11 mouse cellular contexts compared by ENCODE assay signal in the genomic region with DNA sequence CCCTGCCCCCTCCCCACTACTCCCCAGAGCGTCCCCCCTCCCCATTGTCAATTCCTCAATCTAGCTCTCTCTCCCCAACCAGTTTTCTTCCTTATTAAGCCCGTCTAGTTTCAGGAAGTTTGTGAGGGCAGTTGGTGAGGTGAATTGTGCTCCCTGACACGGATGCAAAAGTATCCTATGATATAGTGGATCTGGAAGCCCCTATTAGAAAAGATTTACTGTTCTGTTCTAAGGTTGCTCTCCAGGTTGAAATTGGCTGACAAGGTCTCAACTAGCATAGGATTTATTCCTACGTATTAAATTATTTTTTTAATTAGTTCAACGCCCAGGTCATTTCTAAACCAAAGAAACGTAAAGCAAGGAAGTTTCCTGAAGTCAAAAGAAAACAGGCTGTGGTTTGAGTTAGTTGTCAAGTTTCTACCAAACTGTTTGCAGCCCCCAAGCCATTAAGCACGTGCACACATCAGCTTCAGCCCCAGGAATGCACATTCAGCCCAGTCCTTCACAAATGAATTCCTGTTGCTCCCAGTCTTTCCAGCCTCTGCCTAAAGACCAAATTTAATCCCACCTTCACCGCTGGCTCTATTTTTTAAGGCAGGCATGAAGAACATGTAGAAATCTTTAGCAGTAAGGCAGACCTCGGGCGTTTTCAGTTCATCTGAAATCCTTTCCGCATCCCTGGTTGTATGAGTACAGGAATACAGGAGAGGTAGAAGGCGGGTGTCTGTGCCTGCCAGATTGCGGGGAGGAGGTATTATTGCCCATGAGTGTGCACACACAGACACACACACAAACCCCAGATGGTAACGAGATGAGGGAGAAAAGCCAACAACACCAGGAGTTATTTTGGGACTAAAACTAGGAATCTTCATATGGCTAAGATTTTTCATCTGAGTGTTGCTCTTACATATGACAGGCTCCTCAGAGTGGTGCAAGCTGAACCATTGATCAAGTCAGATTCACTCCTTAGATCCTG.
DNase-seq lines count a peak whose midpoint lies in the region; ATAC-seq and TF ChIP-seq lines count a peak whose summit lies in the region.
"Had no signal": no experiment of that assay in that cellular context is flagged by ENCODE, and none has a peak within 500 bp of the region (broad histone marks: within the 10 kb centered on the region; RNA-seq: fewer than 3 reads in every experiment).

No protein-coding gene starts in this region.

- H3K27me3 ChIP-seq in kidney, embryonic 16.5 days (ENCODE audit: insufficient read depth, low read length), result no peaks in the 10 kb centered on the region
- no peaks in the 10 kb centered on the region for H3K27me3 ChIP-seq in kidney, adult 2 months (replicated peaks; ENCODE audit: control insufficient read depth, insufficient read depth, low read length)
- no peaks in the 10 kb centered on the region for H3K27me3 ChIP-seq in cerebellum, adult 2 months (ENCODE audit: control insufficient read depth, insufficient read depth, low read length)

- ATAC-seq in kidney, embryonic 16.5 days (ENCODE audit: low FRiP score, low TSS enrichment), result peak; percentile 69
- ATAC-seq: intestine, postnatal 0 days had no signal

- 38% methylated on average over 14 of the region's 14 CpGs for WGBS in kidney, embryonic 16.5 days
- WGBS in kidney, adult 2 months, result 41% methylated on average over 14 of the region's 14 CpGs
- WGBS in cerebellum, adult 2 months, result 50% methylated on average over 14 of the region's 14 CpGs

- no peaks in the 10 kb centered on the region for H3K36me3 ChIP-seq in kidney, embryonic 16.5 days (ENCODE audit: insufficient read depth, low read length)
- no peaks in the 10 kb centered on the region for H3K36me3 ChIP-seq in kidney, adult 2 months (ENCODE audit: control insufficient read depth, insufficient read depth, low read length)

- H3K27ac ChIP-seq in kidney, embryonic 16.5 days (ENCODE audit: low read length), result peak overlapping the region; percentile 68
- H3K27ac ChIP-seq in kidney, adult 2 months (ENCODE audit: insufficient read depth, low read depth, low read length), result no peak overlapping the region
- H3K27ac ChIP-seq in cerebellum, adult 2 months (ENCODE audit: insufficient read depth, low read length), result no peak overlapping the region
- H3K27ac ChIP-seq: macrophage had no signal

- H3K4me2 ChIP-seq in kidney, embryonic 16.5 days (replicated peaks; ENCODE audit: low read depth, low read length), result no peak overlapping the region
- H3K4me2 ChIP-seq: liver, embryonic 11.5 days had no signal

- H3K9ac ChIP-seq in kidney, embryonic 16.5 days (replicated peaks; ENCODE audit: low read length), result 0 out of 2 replicates have a peak overlapping the region, but pooled peaks have one; percentile 23

- peaks cover 9% of the 10 kb centered on the region for H3K4me1 ChIP-seq in kidney, embryonic 16.5 days (ENCODE audit: insufficient read depth, low read length)
- H3K4me1 ChIP-seq in kidney, adult 2 months (ENCODE audit: control insufficient read depth, insufficient read depth, low read length), result peaks cover 3% of the 10 kb centered on the region; the same call in 1 of the 2 replicates
- H3K4me1 ChIP-seq in cerebellum, adult 2 months (ENCODE audit: control insufficient read depth, insufficient read depth, low read length), result no peaks in the 10 kb centered on the region

- H3K9me3 ChIP-seq in kidney, embryonic 16.5 days (ENCODE audit: low read length), result no peaks in the 10 kb centered on the region

- no peak for TF ChIP-seq POLR2A in kidney, adult 2 months (IDR thresholded peaks at IDR 0.05; ENCODE audit: low read depth, low read length)
- no peak for TF ChIP-seq POLR2A in cerebellum, adult 2 months (IDR thresholded peaks at IDR 0.05; ENCODE audit: borderline replicate concordance, insufficient read depth, low read length)

- H3K4me3 ChIP-seq in kidney, embryonic 16.5 days (ENCODE audit: low read length), result no peak overlapping the region
- no peak overlapping the region for H3K4me3 ChIP-seq in kidney, adult 2 months (ENCODE audit: insufficient read depth, low read depth, low read length)
- no peak overlapping the region for H3K4me3 ChIP-seq in cerebellum, adult 2 months (replicated peaks; ENCODE audit: insufficient read depth, low read depth, low read length)

- no peak for TF ChIP-seq CTCF in kidney, adult 2 months (conservative IDR thresholded peaks at IDR 0.05; ENCODE audit: insufficient read depth, insufficient read length, low read depth, low read length)
- no peak for TF ChIP-seq CTCF in cerebellum, adult 2 months (IDR thresholded peaks at IDR 0.05; ENCODE audit: borderline replicate concordance, insufficient read depth, low read depth, low read length)

- DNase-seq in kidney, adult 2 months, result no peak
- peak; percentile 20 to 30 for DNase-seq in frontal cortex, postnatal 14 days (ENCODE audit: low spot score in 2 of 2)
- DNase-seq in left cerebral cortex, adult 9 months (ENCODE audit: low spot score in 2 of 2), result peak; percentile 28 to 82
- peak; percentile 67 to 78 for DNase-seq in right cerebral cortex, postnatal 36 days (ENCODE audit: low spot score in 2 of 2)
- DNase-seq in cerebellum, adult 2 months, result no peak
- DNase-seq in adrenal gland, adult 2 months, result no peak
- no peak for DNase-seq in natural killer cell, adult 2 months (ENCODE audit: low spot score in 2 of 2)

Comparison
In these comparisons a context has a peak if more than half of its experiments do, and no peak if none do; other contexts are left out.
1. DNase-seq: peak in frontal cortex, postnatal 14 days (2 of 2), left cerebral cortex, adult 9 months (2 of 2) and right cerebral cortex, postnatal 36 days (2 of 2); none in kidney, adult 2 months (single experiment), cerebellum, adult 2 months (0 of 2), adrenal gland, adult 2 months (single experiment) and natural killer cell, adult 2 months (0 of 2).